Mouse (Mus musculus) testis, adult 2 months (tissue): ENCODE results near the gene Wdsub1.

Experiments
- CTCF ChIP-seq: fragments of 200-500 bp; IDR thresholded peaks from 2 replicates; pipeline ENCODE4 v1.5.1; 2012; ENCODE audit warnings: low read depth, mild to moderate bottlenecking, inconsistent platforms, low read length, moderate library complexity; ENCODE audit not compliant: control insufficient read depth, insufficient read depth, insufficient replicate concordance
- POLR2A ChIP-seq: fragments of 200-500 bp; IDR thresholded peaks from 2 replicates; pipeline ENCODE4 v1.6.1; 2012; ENCODE audit warnings: low read depth, mild to moderate bottlenecking, inconsistent platforms, low read length, moderate library complexity; ENCODE audit not compliant: control insufficient read depth

DNA sequence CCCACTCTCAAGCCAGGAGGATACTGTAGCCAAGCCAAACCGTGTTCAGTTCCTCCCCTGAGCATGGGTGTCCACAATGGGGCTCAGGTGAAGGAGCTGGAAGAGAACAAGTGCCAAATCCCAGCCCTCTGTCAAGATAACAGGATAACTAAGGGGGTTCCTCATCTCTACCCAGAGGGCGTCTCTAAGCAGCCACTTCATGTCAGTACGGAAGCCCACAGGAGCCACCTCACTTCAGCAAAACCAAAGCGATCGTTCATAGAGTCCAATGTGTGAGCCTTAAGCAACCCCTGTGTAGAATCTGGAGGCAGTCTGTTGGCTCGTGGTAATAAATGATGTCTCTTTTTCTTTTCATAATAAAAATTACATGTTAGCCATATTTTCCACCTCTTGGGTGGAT, 38.5 kb downstream of the Wdsub1 start:
- TF ChIP-seq CTCF (no peak), POLR2A (no peak)
